In the genomic region with DNA sequence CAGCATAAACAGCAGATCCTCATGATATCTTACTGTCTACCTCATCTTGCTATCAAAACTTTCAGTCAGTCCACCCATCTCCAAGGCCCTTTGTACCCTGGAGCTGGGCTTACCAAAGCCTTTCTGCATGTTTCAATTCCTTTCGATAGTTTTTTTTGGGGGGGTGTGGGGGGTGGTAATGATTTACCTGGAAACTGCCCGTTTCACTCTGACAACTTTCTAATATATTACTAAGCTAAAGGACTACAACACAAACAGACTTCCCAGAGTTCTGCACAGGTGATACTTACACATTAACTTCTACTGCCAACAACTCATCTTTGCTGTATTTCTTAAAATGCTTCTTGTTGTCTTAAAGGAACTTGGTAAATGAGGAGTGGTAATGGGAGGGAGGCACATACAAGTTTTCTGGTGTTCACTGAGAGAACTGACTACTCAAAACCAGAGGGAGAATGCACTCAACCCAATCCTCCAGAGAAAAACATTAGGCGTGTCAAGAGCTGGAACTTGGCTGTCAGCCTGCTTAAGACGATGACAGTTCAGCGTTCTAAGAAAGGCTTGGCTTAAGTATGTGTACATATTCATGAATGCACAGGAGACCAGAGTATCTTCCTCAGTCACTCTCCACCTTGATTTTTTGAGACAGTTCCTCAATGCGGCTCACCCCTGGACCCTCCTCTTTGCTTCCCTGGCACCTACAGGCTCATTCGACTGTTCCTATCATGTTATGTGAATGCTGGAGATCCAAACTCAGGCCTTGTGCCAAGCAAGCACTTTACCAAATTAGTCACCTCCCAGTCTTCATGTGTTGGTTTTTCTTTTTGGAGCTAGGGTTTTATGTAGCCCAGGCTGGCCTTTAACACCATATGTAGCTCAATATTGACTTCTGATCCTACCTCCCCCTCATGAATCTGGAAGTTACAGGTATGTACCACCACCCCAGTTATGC, we compare ENCODE assay signal across 11 mouse cellular contexts. TPM values are rescaled to one million over a fixed set of nuclear protein-coding genes. Genes with fewer than 3 reads are reported as not detected.
A peak's percentile ranks its signal among the peaks of the same experiment; 100 is the strongest.
DNase-seq lines count a peak whose midpoint lies in the region; ATAC-seq and TF ChIP-seq lines count a peak whose summit lies in the region.
"Had no signal": no experiment of that assay in that cellular context is flagged by ENCODE, and none has a peak within 500 bp of the region (broad histone marks: within the 10 kb centered on the region; RNA-seq: fewer than 3 reads in every experiment).

No protein-coding gene starts in this region.

- DNase-seq in left cerebral cortex, adult 2 months (ENCODE audit: extremely low spot score in 1 of 2, low spot score in 2 of 2) = no peak
- no peak for DNase-seq in left cerebral cortex, adult 11 months (ENCODE audit: low spot score)
- no peak for DNase-seq in embryonic facial prominence, embryonic 10.5 days (ENCODE audit: low spot score)
- peak; percentile 63 to 68 for DNase-seq in kidney, postnatal 36 days
- no peak for DNase-seq in cerebellum, postnatal 10 days

- intact Hi-C loops in left cerebral cortex, adult 2 months (cut with DNase I) = loop anchor here (1.0 kb wide), 1 partner anchor 23 kb away; no protein-coding TSS in a partner anchor

- H3K36me3 ChIP-seq in embryonic facial prominence, embryonic 10.5 days (replicated peaks) = peaks cover 10% of the 10 kb centered on the region
- H3K36me3 ChIP-seq in small intestine, adult 2 months (ENCODE audit: control insufficient read depth, insufficient read depth, low read length) = no peaks in the 10 kb centered on the region

- TF ChIP-seq CTCF in left cerebral cortex, adult 2 months (IDR thresholded peaks at IDR 0.05) = no peak
- no peak for TF ChIP-seq CTCF in small intestine, adult 2 months (IDR thresholded peaks at IDR 0.05; ENCODE audit: extremely low read depth, insufficient read length, insufficient replicate concordance, low read depth, low read length)

- peaks cover 22% of the 10 kb centered on the region for H3K27me3 ChIP-seq in embryonic facial prominence, embryonic 10.5 days (replicated peaks; ENCODE audit: low read depth, poor library complexity, severe bottlenecking)
- no peaks in the 10 kb centered on the region for H3K27me3 ChIP-seq in small intestine, adult 2 months (ENCODE audit: control insufficient read depth, insufficient read depth, low read length)
- H3K27me3 ChIP-seq: intestine, embryonic 15.5 days had no signal

- H3K4me1 ChIP-seq in embryonic facial prominence, embryonic 10.5 days = peaks cover 18% of the 10 kb centered on the region
- H3K4me1 ChIP-seq in small intestine, adult 2 months (ENCODE audit: control insufficient read depth, insufficient read depth, insufficient read length, low read length) = no peaks in the 10 kb centered on the region

- ATAC-seq in granulocyte monocyte progenitor cell, adult 5-6 weeks (replicated peaks; ENCODE audit: poor library complexity, severe bottlenecking) = no peak
- no peak for ATAC-seq in megakaryocyte-erythroid progenitor cell, adult 5-6 weeks (replicated peaks; ENCODE audit: low FRiP score, low TSS enrichment, poor library complexity, severe bottlenecking)
- ATAC-seq: intestine, embryonic 15.5 days; liver, embryonic 12.5 days had no signal

- TF ChIP-seq POLR2A in small intestine, adult 2 months (IDR thresholded peaks at IDR 0.05; ENCODE audit: low read depth, low read length) = no peak

- no peak overlapping the region for H3K4me3 ChIP-seq in left cerebral cortex, adult 2 months
- no peak overlapping the region for H3K4me3 ChIP-seq in embryonic facial prominence, embryonic 10.5 days
- no peak overlapping the region for H3K4me3 ChIP-seq in small intestine, adult 2 months (ENCODE audit: low read depth, low read length)
- H3K4me3 ChIP-seq: forebrain, embryonic 10.5 days; intestine, embryonic 15.5 days; liver, embryonic 12.5 days had no signal

- H3K9me3 ChIP-seq in embryonic facial prominence, embryonic 10.5 days = no peaks in the 10 kb centered on the region
- H3K9me3 ChIP-seq: forebrain, embryonic 10.5 days; intestine, embryonic 15.5 days; liver, embryonic 12.5 days had no signal

- H3K27ac ChIP-seq in left cerebral cortex, adult 2 months = peak overlapping the region; percentile 90
- peak overlapping the region; percentile 54 for H3K27ac ChIP-seq in embryonic facial prominence, embryonic 10.5 days (replicated peaks)
- H3K27ac ChIP-seq in small intestine, adult 2 months (ENCODE audit: insufficient read depth, low read depth, low read length) = 0 out of 2 replicates have a peak overlapping the region, but pooled peaks have one; percentile 9
- H3K27ac ChIP-seq: forebrain, embryonic 10.5 days; intestine, embryonic 15.5 days; liver, embryonic 12.5 days had no signal

- 87% methylated on average over 7 of the region's 7 CpGs for WGBS in embryonic facial prominence, embryonic 10.5 days
- WGBS in small intestine, adult 2 months = 22% methylated on average over 7 of the region's 7 CpGs

RNA-seq across cellular contexts. Expression of gene Dusp14, which starts 5.0 kb away (rescaled TPM):
- 10 to 100 TPM; 80.7 to 92.7 TPM for total RNA-seq in left cerebral cortex, adult 2 months (2021)
- 7.3 and 9.4 TPM in 2 replicates for polyA plus RNA-seq in embryonic facial prominence, embryonic 10.5 days (2016; fragmentation: Nextera tagmentation; extraction: Ambion mirVana)
- 3.3 and 10.3 TPM in 2 replicates for polyA plus RNA-seq in small intestine, adult 2 months (2012; rRNA removed)
- not detected in 2 replicates for total RNA-seq in granulocyte monocyte progenitor cell, adult 5-6 weeks (2014; fragmentation: Nextera tagmentation)
- total RNA-seq in granulocyte monocyte progenitor cell, adult 5-6 weeks (2017) = 0.31 TPM in 1 of 2 replicates, not detected in the other
- total RNA-seq in megakaryocyte-erythroid progenitor cell, adult 5-6 weeks (2014; fragmentation: Nextera tagmentation) = not detected in 2 replicates
- not detected in 2 replicates for total RNA-seq in megakaryocyte-erythroid progenitor cell, adult 5-6 weeks (2017)

RNA-seq across cellular contexts. Expression of gene Tada2a, which starts 55.3 kb away (rescaled TPM):
- total RNA-seq in left cerebral cortex, adult 2 months (2021) = 10 to 100 TPM; 34.0 to 35.5 TPM
- 41.3 TPM in 2 replicates for polyA plus RNA-seq in embryonic facial prominence, embryonic 10.5 days (2016; fragmentation: Nextera tagmentation; extraction: Ambion mirVana)
- 0.44 and 1.0 TPM in 2 replicates for polyA plus RNA-seq in small intestine, adult 2 months (2012; rRNA removed)
- total RNA-seq in granulocyte monocyte progenitor cell, adult 5-6 weeks (2014; fragmentation: Nextera tagmentation) = 27.1 and 29.0 TPM in 2 replicates
- total RNA-seq in granulocyte monocyte progenitor cell, adult 5-6 weeks (2017) = 20.0 and 22.2 TPM in 2 replicates
- 35.2 and 37.8 TPM in 2 replicates for total RNA-seq in megakaryocyte-erythroid progenitor cell, adult 5-6 weeks (2014; fragmentation: Nextera tagmentation)
- 35.0 and 38.3 TPM in 2 replicates for total RNA-seq in megakaryocyte-erythroid progenitor cell, adult 5-6 weeks (2017)

RNA-seq across cellular contexts. Expression of gene Acaca, which starts 55.4 kb away (rescaled TPM):
- 10 to 100 TPM; 80.8 to 81.2 TPM for total RNA-seq in left cerebral cortex, adult 2 months (2021)
- polyA plus RNA-seq in embryonic facial prominence, embryonic 10.5 days (2016; fragmentation: Nextera tagmentation; extraction: Ambion mirVana) = 21.7 and 26.2 TPM in 2 replicates
- polyA plus RNA-seq in small intestine, adult 2 months (2012; rRNA removed) = 1.7 and 4.0 TPM in 2 replicates
- 28.9 and 40.2 TPM in 2 replicates for total RNA-seq in granulocyte monocyte progenitor cell, adult 5-6 weeks (2014; fragmentation: Nextera tagmentation)
- 34.7 and 38.5 TPM in 2 replicates for total RNA-seq in granulocyte monocyte progenitor cell, adult 5-6 weeks (2017)
- total RNA-seq in megakaryocyte-erythroid progenitor cell, adult 5-6 weeks (2014; fragmentation: Nextera tagmentation) = 30.2 and 41.0 TPM in 2 replicates
- 22.5 and 38.4 TPM in 2 replicates for total RNA-seq in megakaryocyte-erythroid progenitor cell, adult 5-6 weeks (2017)

Comparison
In these comparisons a context has a peak if more than half of its experiments do, and no peak if none do; other contexts are left out.
1. DNase-seq: peak in kidney, postnatal 36 days (2 of 2); none in left cerebral cortex, adult 2 months (0 of 2), left cerebral cortex, adult 11 months (single experiment), embryonic facial prominence, embryonic 10.5 days (single experiment) and cerebellum, postnatal 10 days (0 of 2).
2. H3K27ac ChIP-seq: peak in every context shown above with its lines; median percentile 90 in left cerebral cortex, adult 2 months; 54 in embryonic facial prominence, embryonic 10.5 days; 9 in small intestine, adult 2 months.
3. RNA of gene Dusp14, which starts 5.0 kb away (total RNA-seq): 80.7 to 92.7 TPM in left cerebral cortex, adult 2 months; 0.31 TPM in granulocyte monocyte progenitor cell, adult 5-6 weeks and not detected in megakaryocyte-erythroid progenitor cell, adult 5-6 weeks; every median in the first group is over 10 times any median in the second.